Mouse (Mus musculus): Measurements from ENCODE around the gene Fam198b. TPM values are rescaled to one million over a fixed set of nuclear protein-coding genes. Genes with fewer than 3 reads are reported as not detected.

The Fam198b gene
- total and polyA plus RNA-seq, 3 experiments, result 1.5 to 3.1 TPM; not detected in 1

GRCm38 (mm10) chr3:79843999-79844398, 40.3 kb upstream of the Fam198b start:
- H3K9me3 ChIP-seq (replicated peaks; ENCODE audit: insufficient read depth, low read length), result no peaks in the 10 kb centered on the region
- peaks cover 0 to 23% of the 10 kb centered on the region in 2 experiments; a peak in 2 of 4 replicates for H3K36me3 ChIP-seq (ENCODE audit: control insufficient read depth in 1 of 2, insufficient read depth in 2 of 2, low read length in 2 of 2)
- peak overlapping the region; percentile 39; the same call in 1 of the 2 replicates for H3K27ac ChIP-seq (ENCODE audit: control insufficient read depth, low read depth, low read length)
- H3K4me1 ChIP-seq (ENCODE audit: control insufficient read depth in 1 of 2, insufficient read depth in 2 of 2, low read length in 2 of 2), result peaks cover 12 to 21% of the 10 kb centered on the region in 2 experiments
- peak; percentile 94 for DNase-seq (ENCODE audit: low read depth, low spot score)
- H3K27me3 ChIP-seq (ENCODE audit: control insufficient read depth in 1 of 2, insufficient read depth in 2 of 2, low read length in 2 of 2), result no peaks in the 10 kb centered on the region
- H3K9ac ChIP-seq (ENCODE audit: control insufficient read depth, low read depth, low read length, poor library complexity, severe bottlenecking), result no peak overlapping the region
- H3K4me3 ChIP-seq (ENCODE audit: control insufficient read depth in 1 of 2, insufficient read depth in 1 of 2, low read depth in 2 of 2, low read length in 2 of 2), result no peak overlapping the region
- no peaks in the 10 kb centered on the region for H3K79me2 ChIP-seq (ENCODE audit: control insufficient read depth, insufficient read depth, low read length, poor library complexity)
- TF ChIP-seq CTCF (IDR thresholded peaks at IDR 0.05 in 2 of 3, conservative IDR thresholded peaks at IDR 0.05 in 1 of 3; ENCODE audit: control insufficient read depth in 1 of 3, insufficient read depth in 1 of 3, low read depth in 2 of 3, low read length in 3 of 3, poor library complexity in 1 of 3, severe bottlenecking in 1 of 3) (no peak), ZKSCAN1 (IDR thresholded peaks at IDR 0.05; ENCODE audit: low read depth, low read length) (no peak), ZMIZ1 (IDR thresholded peaks at IDR 0.05; ENCODE audit: low read depth, low read length) (no peak), ZC3H11A (IDR thresholded peaks at IDR 0.05; ENCODE audit: low read depth, low read length) (no peak), USF1 (IDR thresholded peaks at IDR 0.05; ENCODE audit: low read depth, low read length) (peak; percentile 75), KAT2A (conservative IDR thresholded peaks at IDR 0.05; ENCODE audit: low read depth, low read length) (no peak), TCF12 (IDR thresholded peaks at IDR 0.05; ENCODE audit: low read depth, low read length) (peak; percentile 78; the same call in 1 of the 2 replicates), NELFE (IDR thresholded peaks at IDR 0.05; ENCODE audit: low read depth, low read length) (no peak), EP300 (IDR thresholded peaks at IDR 0.05; ENCODE audit: low read depth in 1 of 2, low read length in 2 of 2) (peak; percentile 90), BHLHE40 (IDR thresholded peaks at IDR 0.05; ENCODE audit: borderline replicate concordance, low read depth, low read length) (peak; percentile 89), MXI1 (IDR thresholded peaks at IDR 0.05; ENCODE audit: low read depth, low read length) (no peak), NRF1 (IDR thresholded peaks at IDR 0.05; ENCODE audit: insufficient read depth, low read depth, low read length, poor library complexity, severe bottlenecking) (no peak), USF2 (IDR thresholded peaks at IDR 0.05; ENCODE audit: borderline replicate concordance in 1 of 2, insufficient read depth in 1 of 2, low read depth in 1 of 2, low read length in 2 of 2) (no peak), MEF2A (IDR thresholded peaks at IDR 0.05; ENCODE audit: extremely low read depth, insufficient replicate concordance, low read depth, low read length, poor library complexity, severe bottlenecking) (no peak), SIN3A (IDR thresholded peaks at IDR 0.05; ENCODE audit: low read length) (peak; percentile 69), UBTF (IDR thresholded peaks at IDR 0.05; ENCODE audit: borderline replicate concordance, insufficient read depth, low read depth, low read length) (0 out of 2 replicates have a peak, but pooled peaks have one; percentile 59), E2F4 (IDR thresholded peaks at IDR 0.05; ENCODE audit: borderline replicate concordance, low read depth, low read length) (no peak), ETS1 (IDR thresholded peaks at IDR 0.05; ENCODE audit: low read depth, low read length) (peak; percentile 78), ZNF384 (IDR thresholded peaks at IDR 0.05; ENCODE audit: low read depth, low read length) (no peak), MAZ (IDR thresholded peaks at IDR 0.05; ENCODE audit: low read depth, low read length) (no peak), MYB (IDR thresholded peaks at IDR 0.05; ENCODE audit: low read depth, low read length) (peak; percentile 66; the same call in 1 of the 2 replicates), RAD21 (IDR thresholded peaks at IDR 0.05; ENCODE audit: low read depth, low read length) (no peak), POLR2A (IDR thresholded peaks at IDR 0.05; ENCODE audit: control insufficient read depth in 1 of 2, insufficient read depth in 1 of 2, low read depth in 1 of 2, low read length in 2 of 2, poor library complexity in 1 of 2) (no peak), CHD2 (IDR thresholded peaks at IDR 0.05; ENCODE audit: low read length) (no peak), MAX (IDR thresholded peaks at IDR 0.05; ENCODE audit: low read length) (peak; percentile 75), MAFK (IDR thresholded peaks at IDR 0.05; ENCODE audit: borderline replicate concordance, low read depth, low read length) (no peak), ELF1 (IDR thresholded peaks at IDR 0.05; ENCODE audit: low read depth, low read length) (0 out of 2 replicates have a peak, but pooled peaks have one; percentile 35), TBP (IDR thresholded peaks at IDR 0.05; ENCODE audit: low read depth, low read length) (peak; percentile 35; the same call in 1 of the 2 replicates), SMC3 (IDR thresholded peaks at IDR 0.05; ENCODE audit: low read depth, low read length) (no peak), MYC (IDR thresholded peaks at IDR 0.05; ENCODE audit: low read depth, low read length) (peak; percentile 65; the same call in 1 of the 2 replicates), CHD1 (IDR thresholded peaks at IDR 0.05; ENCODE audit: low read depth, low read length) (no peak), HCFC1 (IDR thresholded peaks at IDR 0.05; ENCODE audit: low read depth, low read length) (peak; percentile 71), RCOR1 (IDR thresholded peaks at IDR 0.05; ENCODE audit: low read depth, low read length) (peak; percentile 75), GATA1 (IDR thresholded peaks at IDR 0.05; ENCODE audit: low read depth, low read length) (peak; percentile 84), JUND (IDR thresholded peaks at IDR 0.05; ENCODE audit: low read depth, low read length) (no peak), TAL1 (IDR thresholded peaks at IDR 0.05; ENCODE audit: low read length) (peak; percentile 55), GABPA (IDR thresholded peaks at IDR 0.05; ENCODE audit: low read depth, low read length) (no peak)

Measured in MEL (cell line).